Mouse (Mus musculus) thymus, postnatal 14 days (tissue): ENCODE results near the gene Irx5.
A peak's percentile ranks its signal among the peaks of the same experiment; 100 is the strongest.

Experiments used
- DNase-seq: peaks from one replicate; pipeline ENCODE4 v3.0.0; 2021

The Irx5 gene

DNA sequence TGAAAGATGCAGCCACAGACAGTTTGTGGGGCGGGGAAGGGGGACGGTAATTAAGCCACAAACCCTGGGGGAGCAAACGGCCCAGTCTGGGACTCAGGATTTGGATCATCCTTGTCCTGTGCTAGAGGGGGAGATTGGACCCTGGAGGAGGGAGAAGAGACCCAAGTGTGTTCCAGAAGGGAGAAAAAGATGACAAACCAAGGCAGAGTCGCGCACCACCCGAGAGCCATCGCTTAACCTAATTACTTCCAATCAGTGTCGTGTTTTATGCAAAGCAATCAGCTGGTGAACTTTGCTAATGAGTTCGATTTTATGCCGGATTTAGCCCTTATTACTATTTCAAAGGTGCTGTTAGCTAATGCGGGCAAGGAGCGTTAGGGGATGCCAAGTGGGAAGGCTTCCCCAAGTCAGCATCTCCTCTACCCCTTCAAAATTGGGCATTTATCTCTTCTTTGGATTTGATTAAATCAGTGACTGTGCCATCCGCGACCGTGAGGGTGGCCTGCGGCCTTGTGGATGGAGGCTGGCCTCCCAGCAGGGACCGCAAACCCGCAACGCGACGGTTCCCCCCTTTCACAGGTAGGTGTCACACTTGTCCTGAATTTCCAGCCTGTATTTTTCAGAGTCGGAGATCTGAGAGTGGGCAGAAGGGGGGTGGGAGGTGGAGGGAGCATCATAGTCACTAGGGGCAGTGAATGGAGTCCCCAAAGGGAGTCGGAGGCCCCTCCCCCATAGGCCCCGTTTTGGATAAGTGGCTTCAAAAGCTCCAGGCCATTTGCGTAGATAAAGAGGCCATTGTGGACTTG, 4.3 kb downstream of the Irx5 start:
- peak; percentile 24 for DNase-seq

DNA sequence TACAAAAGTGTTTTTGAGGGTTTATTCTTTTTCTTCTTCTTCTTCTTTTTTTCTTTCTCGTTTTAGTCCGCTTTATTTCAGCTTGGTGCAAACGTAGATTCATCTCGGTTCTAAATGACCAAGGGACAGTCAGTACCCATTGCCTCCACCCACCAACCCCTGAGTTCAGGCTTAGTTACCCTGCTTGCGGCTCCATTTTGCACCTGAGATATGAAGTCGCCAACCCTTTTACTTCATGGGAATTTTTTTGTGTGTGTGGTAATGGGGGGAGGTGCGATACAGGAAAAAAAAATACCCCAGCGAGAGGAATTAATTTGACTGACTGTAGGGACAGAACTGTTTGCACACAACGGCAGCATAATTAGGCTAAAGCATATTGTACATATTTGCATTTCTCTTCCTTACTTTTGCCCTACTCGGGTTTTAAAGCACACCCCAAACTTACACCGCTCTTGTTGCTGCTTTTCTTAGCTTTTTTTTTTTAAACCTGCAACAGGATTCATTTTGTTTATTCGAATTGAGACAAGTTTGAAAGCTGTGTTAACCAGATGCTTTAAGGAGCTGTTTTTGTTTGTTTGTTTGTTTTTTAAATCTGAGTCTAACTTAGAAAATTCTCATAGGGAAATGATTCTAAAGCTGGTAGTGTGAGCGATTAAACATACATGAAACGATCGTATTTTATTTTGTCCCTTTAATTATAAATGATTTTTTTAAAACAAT, 5.1 kb downstream of the Irx5 start:
- no peak for DNase-seq

DNA sequence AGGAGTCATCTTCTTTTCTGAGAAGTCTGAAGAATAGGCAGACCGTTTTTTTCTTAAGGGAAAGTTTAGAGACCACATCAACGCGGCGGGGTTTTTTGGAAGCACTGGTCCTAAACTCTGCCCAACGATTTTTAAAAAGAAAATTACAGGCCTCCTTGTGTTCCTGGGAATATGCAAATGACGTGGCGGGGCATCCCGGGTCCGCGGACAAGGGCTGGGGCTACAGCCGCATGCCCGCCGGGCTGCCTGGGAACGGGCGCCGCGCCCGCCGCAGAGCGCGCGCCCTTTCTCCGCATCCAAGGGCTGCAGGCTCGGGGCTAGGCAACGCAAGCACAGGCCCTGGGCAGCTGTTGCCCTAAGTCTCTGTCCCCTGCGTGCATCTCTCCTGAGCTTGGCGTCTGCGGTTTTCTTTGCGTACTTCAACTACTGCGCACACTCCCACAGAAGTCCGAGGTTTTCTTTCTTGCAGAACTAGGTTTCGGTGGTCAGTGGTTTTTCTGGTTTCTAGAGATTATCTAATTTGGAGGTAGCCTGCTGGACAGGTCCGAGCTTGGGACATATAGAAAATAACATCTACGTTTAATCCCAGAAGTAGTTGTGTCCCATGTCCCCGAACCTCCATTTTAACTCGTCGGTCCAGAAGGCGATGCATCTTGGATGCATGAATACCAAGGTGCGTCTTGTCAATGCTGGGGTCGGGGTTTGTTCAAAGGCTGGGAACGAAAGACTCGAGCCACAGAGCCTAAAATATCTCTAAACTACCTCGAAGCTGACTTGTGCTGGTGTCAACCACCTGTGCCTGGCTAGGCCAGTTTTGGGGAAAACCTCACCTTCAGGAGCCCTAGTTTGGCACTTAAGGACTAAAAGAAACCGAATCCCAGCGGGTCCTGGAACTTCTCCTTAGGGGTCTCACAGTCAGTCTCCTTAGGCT, 6.1 kb downstream of the Irx5 start:
- DNase-seq = no peak

DNA sequence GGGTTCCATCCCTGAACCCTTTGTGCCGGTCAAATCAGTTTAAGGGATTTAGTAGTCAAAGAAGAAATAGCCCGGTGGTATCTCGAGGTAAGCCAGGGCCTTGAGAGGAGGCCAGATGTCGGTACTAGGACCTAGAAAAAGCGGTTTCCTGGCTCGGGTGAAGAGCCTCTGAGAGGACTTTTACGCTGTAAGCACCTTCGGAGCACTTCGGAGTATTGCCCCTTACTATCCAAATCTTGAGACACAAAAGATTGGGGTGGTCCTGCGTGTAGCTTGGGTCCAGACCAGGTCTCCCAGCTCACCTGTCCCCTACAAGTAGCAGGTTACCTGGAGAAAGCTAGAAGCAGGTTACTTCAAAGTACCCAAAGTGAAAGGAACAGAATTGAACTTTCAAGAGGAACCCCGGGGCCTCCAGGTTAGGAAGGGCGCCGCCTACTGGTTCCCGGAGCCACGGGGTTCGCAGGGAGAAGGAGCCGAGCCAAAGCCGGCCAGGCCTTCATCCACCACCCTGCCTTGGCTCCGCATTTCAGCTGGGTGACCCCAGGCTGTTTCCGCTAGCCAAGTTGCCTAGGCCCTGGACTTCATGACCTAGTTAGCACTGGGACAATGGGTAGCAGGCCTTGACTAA, 6.8 kb downstream of the Irx5 start:
- peak; percentile 67 for DNase-seq

DNA sequence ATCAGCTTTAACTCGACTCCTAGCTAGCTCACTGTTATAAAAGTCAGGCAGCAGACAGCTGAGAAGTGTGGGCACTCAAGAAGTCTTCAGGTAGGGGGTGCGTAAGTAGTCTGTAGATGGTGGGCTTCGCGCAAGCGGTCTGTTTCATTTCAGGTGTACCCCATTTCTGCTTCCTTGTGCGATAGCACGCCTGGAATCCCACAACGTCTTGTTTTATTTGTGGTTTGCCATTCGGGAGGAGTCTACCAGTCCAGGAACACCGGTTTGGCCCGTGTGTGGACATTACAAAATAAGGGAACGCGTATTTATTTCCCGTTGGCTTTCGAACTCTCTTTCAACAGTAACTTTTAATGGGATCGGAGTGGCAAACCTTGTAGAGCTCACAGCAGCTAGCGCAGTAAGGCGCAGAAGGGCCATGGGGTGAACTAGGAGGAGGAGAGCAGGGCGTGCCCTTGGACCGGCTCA, 7.4 kb downstream of the Irx5 start:
- DNase-seq = no peak

DNA sequence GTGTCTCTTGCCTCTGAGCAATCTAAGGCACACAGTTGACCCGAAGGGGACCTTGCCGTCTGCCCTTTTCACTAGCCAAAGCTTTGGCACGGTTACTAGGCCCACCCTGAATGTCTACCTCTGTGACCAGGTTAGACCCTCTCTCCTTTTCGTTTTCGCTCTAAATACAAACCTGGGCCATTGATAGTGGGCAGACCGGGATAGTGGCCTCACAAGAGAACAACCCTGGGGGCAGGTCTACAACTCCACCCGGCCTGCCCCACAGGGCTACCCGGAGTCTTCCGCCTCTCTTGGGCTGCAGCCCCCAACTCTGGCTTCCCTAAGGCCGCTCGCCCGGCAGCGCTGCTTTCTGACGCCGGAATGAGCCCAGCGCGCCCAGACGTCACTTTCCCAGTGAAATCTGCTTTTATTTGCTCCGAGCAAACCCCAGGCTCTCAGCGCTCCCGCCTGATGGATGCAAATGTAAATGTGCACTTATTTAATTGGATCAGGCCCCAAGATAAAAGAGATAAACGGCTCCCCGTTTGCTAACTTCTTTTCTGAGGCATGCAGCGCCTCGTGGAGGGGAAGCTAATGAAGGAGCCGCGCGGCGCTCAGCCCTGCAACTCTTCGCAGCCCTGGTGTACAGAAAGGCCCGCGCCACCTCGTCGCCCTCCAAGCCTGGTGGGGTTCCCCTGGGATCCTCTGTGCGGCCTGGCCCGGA, 8.0 kb downstream of the Irx5 start:
- DNase-seq = no peak

DNA sequence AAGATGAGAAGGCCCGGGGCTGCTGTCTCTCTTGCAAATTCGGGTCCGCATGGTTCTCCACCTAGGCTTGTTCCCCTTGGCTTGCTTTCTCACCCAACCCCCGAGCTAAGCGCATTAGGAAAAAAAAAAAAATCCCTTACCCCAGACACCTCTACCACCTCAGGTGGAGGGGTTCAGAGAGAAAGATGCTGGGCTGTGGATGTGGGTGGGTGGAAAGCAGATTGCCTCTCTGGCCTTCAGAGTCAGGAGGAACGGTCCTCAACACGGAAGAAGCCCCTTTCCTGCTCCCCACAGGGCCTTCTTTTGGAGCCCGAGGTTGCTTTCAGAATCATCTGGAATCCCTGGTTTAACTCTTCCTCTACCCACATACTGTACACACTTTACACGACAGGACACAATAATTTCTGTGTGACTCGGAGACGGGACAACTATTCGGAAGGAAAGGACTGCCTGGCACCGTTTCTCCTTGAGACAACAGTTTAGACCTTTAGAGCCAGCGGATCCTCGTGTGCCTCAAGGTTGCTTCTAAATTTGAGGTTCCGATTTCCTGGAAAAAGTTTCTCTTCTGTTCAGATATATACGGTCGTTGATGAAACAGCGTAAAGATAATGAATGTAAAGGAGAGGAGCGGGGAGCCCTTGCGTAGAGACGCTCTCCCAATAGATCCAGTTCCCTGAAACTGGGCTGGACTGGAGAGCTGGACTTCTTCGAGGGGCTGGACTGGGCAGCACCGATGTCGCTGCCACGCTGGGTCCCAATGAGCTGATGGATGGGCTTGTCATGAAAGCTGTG, 8.7 kb downstream of the Irx5 start:
- no peak for DNase-seq

DNA sequence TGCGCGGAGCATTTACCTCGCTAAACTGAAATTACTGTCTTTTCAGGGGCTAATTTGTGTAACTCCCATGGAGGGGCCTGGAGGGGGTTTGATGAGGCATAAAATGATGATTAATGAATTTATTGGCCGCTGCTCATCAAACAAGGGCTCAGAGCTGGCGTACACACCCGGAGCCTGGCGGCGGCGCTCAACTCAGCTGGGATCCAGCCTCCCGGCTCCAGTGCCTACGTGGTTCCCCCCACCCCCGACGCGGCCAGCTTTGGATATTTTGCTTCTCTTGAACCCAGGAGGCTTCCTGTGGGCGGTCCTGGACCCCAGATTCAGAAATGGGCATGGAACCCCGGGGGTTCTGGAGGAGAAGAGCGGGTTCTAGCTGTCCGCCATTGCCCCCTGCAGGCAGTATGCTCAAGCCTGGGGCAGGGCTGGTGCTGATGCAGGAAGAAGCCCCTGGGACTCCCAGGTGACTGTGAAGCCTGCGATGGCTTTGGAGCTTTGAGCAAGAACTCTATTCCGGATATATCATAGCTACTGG, 9.4 kb downstream of the Irx5 start:
- DNase-seq = peak; percentile 71

DNA sequence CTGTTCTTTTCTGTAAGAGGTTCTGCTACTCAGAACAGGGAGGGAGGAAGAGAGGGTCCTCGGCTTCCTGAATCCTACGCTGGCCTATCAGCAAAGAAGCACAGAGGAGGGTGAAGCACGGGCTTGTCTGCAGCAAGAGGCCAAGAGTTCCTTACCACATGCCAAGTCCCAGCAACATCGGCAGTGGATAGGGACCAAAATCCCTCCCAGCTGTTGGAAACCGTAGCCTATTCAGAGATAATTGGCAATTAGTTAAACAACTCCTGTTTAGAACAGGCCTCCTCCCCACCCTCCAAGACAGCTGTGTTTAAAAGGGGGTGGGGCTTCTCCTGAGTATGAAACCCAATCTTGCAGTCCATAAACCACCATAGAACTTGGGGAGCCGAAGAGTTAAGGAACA, 22.1 kb downstream of the Irx5 start:
- no peak for DNase-seq

DNA sequence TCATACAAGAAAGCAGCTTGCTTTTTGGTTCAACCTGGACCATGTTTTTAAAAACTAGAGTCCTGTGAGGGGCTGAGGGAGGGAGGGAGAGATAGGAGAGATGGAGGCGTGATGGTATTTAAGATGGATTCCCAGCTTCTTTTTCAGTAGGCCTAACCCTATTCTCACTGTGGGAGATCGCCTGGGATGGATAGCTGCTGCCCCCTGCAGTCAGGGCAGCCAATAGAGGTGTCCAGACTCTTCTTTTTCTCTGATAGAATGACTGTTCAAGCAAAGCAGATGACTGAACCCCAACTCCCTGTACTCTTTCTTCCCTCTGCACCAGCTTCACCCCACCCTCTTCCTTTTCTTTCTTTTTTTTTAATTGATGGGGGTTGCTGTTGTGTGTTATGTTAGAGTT, 23.1 kb downstream of the Irx5 start:
- DNase-seq = peak; percentile 13

DNA sequence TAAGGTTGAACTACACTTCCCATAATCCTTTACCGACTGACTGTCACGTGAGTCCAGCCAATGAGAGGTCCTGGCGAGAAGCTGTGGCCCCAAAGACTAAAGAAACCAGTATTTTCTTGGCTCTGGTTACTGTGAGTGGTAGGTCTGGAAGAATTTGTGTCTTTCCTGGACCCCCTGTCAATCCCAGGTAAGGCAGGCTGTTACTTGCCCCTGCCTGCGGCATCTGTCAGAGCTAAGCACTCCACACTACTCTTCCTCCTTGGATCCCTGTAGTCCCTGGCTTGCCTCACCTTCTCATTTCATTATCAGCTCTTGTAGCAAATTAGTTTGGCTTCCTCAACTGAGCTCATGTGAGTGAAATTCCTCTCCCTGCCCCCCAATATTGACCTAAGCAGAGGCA, 30.5 kb downstream of the Irx5 start:
- DNase-seq = no peak

DNA sequence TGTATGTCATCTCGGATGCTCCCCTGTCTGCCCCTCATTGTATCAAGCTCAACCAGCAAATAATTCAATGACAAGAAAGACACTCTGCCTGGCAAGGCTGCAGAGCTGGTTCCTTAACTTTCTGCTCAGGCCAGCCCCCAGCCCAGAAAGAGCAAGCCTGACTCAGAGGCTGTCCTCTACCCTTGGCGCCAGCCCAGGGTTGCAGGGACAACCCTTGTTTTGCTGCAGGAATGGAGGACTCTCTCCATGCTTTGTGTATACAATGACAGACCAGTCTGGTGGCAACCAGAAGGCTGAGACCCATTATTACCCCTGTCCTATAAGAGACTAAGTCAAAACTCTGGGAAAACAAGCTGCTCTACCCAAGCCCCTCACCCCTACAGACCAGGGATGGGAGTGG, 46.8 kb downstream of the Irx5 start:
- DNase-seq = no peak

DNA sequence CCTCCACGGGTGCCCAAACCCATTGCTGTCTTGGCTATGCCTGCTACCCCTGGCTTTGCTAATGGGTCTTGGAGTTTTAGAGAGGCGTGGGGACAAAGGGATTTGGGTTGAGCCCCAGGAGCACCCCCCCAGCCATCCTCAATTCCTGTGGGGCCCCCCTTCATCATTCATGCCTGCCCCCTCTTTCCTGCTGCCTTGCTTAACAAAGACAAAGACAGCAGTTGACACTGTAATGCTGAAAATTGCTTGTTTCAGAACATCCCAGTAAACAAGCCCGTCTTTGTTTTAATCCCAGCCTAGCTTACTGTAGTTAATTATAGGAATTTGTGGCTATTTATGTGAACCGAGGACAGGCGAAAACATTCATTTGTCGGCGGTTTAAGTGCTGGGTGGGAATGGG, 50.7 kb downstream of the Irx5 start:
- no peak for DNase-seq

DNA sequence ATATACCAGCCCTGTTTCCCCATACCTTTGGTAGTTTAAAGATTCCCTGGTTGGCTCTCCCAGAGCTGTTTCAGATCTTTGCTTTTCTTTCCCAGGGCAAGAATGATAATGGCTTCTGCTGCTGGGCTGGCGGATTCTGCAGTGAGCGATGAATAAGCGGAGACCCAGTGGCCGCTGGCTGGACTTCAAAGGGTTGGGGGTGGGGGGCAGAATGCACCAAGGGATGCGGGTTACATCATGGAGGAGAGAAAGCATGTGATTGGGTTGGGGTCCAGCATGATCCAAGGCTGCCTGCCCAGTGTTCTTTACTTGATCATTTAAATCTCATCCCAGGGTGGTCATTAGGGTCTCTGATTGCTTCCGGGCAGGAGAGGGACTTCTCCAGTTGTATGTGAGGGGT, 56.2 kb downstream of the Irx5 start:
- no peak for DNase-seq

DNA sequence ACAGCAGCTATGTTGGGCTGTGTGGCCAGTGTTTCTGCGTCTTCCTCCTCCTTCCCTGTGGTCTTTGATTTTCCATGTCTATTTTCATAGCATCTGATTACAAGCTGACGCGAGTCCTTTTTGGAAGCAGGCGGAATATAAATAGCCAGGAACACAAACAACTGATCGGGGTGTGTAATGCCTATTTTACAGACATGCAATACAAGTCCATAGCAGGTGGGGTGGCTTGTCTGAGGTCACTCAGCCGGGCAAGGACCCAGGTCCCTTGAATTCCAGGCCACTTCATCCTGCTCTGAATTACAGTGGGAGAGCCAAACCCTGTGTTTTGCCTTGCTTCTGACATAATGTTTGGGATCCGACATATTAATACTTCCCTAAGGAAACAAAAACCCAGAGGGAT, 63.2 kb downstream of the Irx5 start:
- DNase-seq = no peak
